Mouse (Mus musculus) thymus, postnatal 0 days (tissue): ENCODE results near the gene Ptpn14. TPM values are rescaled to one million over a fixed set of nuclear protein-coding genes. Genes with fewer than 3 reads are reported as not detected.
A peak's percentile ranks its signal among the peaks of the same experiment; 100 is the strongest.

Experiments
- DNase-seq: peaks from one replicate; pipeline ENCODE4 v3.0.0-alpha.2; 2015; ENCODE audit warnings: low spot score
- polyA plus RNA-seq: library from polyadenylated mRNA; unstranded; fragments of >200 nt; fragmentation: Nextera tagmentation; extraction: Ambion mirVana; gene quantifications from 2 replicates; pipeline ENCODE4 v1.2.1, GENCODE M21; 2015

Gene Ptpn14
- polyA plus RNA-seq, 1 experiment from 2014 or later, result 12.3 TPM

DNA sequence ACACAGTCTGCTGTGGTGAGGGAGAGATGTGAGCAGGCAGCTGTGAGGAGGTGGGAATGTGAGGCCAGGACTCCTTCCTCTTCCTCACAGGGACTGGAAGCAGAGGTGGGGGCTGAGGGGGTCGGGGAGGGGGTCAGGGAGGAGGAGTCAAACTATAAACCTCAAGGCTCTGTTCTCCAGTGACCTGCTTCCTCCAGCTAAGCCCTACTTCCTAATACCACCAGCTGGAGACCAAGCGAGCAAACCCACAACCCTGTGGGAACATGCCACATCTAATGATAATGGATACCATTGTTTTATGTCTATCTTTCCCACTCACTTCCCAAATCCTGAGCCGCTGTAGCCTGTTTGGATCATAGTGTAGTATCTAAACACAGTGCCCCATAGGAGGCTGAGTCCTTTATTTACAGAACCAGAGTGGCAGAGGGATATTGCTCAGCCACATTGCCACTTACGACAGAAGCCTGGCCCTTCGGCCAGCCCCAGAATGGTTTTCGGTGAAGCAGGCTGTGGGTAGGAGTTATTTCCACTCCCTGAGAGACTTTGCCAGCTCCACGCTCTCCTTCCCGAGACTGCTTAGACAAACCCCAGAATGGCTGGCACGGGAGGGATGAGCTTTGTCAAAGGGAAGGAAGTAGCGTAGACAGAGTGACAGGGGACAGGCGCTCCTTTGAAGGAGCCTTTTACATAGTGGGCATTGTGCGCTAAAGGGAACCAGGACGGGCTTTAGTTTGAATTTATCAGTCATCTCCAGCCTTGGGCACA, 78.6 kb downstream of the Ptpn14 start:
- DNase-seq, result no peak

DNA sequence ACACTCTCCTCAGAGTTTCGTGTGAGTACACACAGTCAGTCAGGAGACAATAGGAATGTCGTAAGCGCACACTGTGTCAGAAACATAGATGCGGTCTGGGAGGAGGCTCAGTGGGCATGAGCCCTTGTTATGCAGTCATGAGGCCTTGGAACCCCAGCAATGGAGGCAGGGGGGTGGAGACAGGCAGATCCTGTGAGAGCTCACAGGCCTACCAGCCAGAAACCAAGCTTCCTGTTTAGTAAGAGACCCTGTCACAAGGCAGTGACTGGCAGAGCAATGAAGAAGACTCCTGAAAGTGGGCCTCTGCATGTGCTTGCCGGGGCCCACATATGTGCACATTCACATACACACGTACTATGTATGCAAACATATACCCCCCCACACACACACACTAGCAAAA, 79.9 kb downstream of the Ptpn14 start:
- DNase-seq, result peak; percentile 77

DNA sequence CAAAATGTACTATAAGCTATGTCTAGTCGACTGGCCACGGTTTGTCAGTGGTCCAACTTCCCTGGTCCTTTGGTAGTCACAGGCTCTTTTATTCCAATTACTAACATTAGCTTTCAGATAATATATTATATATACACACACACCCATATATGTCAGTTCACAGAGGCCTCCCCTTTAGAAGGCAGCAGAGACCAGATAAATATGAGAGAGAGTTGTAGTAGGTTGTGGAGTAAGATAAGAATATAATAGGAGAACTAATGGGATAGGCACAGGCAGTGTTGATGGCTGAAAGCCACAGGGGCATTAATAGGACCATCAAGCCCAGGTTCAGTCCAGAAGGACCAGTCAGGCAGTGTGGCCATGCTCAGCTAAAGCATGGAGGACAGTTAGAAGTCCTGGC, 80.4 kb downstream of the Ptpn14 start:
- no peak for DNase-seq

DNA sequence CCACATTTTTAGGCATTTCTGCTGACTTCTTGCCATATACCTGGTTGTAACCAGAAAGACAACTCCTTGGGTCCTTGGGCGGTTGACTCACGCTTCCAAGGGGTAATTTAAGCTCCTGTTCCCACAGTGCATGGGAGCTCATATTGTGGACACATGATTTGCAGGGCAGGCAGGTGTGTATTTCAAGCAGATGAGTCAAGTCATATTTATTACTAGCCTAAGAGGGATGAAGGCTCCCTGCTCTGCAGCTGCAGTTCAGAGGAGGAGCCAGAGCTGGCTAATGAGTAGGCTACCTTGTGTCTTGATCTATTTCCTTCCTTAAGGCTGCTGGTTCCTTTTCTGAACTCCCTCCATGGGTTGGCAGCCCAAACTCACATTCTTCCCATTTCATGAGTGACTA, 83.7 kb downstream of the Ptpn14 start:
- no peak for DNase-seq

DNA sequence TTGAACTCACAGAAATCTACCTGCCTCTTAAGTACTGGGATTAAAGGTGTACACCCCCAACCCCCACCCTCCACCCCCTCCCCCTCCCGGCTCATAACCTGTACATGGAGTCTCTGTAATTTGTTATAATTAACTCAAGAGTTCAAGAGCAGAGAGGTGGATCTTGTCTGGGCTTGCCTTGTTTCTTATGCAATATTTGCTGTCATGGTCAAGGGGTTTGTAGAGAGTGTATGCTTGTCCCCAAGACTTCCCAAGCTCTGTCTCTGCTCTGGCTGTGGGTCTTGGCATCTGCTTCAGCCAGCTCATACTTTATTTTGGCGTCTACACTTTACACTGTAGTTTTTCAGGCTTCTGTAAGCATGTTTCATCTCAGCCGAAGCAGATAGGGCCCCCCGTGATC, 86.3 kb downstream of the Ptpn14 start:
- no peak for DNase-seq

DNA sequence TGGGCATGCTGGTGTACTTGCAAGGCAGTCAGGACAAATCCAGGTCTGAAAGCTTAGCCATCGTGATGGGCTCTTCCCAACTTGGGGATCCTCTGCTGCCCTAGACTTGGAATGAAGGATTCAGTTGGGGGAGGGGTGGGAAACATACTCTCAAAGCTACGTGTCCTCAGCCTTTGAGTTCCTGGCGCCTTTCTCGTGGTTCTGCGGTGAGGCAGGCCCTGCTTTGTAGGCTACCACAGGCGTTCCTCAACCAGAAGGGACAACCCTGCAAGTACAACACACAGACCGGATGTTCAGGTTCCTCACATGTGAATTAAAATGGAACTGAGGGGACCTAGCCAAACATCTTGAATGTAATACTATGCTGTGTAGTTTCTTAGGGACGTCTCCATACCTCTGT, 89.0 kb downstream of the Ptpn14 start:
- peak; percentile 71 for DNase-seq

DNA sequence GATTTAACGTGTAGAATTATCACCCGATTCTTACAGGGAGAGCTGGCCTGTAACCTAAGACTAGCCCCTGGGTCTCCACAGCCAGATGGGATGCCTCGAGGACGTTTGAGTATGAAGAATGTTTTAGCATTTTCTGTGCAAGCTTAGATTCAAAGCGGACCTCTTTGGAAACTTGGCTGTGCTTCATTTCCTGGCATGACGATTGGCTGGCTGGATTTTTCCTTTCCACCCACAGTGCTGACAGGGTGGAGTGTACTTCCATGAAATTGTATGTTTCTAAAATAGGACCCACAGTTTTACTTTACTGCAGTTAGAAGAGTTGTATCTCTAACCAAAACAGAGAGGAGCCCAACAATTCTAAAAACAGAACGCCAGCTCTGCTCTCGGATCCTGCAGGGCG, 89.7 kb downstream of the Ptpn14 start:
- no peak for DNase-seq

DNA sequence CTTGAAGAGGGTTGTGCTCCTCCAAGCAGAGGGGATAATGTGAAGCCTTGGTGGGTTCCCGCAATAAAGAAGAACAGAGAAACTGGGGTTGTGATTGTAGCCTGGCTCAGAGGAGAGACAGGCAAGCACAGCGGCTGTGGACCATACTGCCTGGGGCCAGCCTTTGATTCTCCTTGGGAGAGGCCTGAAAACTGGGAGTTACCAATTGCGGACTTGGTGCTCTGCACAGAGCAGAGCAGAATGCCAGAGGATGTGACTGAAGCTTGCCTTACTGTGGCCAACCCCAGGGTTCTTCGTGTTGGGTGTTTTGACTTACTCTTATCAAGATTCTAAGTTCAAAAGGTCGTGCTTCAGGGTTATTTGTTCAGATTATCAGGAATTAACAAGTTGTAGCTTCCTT, 92.0 kb downstream of the Ptpn14 start:
- DNase-seq, result no peak

DNA sequence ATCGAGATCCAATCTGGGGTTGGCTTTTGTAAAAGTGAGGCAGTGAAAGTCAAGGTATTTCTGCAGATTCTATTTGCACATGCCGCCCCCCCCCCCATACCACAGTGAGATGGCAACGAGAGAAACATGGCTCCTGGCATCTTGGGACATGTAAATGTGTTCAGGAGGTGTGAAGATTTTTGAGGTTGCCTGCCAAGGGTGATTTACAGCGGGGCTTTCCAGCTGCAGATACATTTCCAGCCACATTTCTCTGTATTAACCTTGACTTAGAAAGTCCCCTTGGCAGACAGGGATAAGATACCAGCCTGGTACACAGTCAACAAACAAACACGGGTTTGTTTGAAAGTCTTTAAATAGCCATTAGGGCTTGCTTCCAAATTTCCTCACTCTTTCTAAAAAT, 96.4 kb downstream of the Ptpn14 start:
- DNase-seq, result no peak

DNA sequence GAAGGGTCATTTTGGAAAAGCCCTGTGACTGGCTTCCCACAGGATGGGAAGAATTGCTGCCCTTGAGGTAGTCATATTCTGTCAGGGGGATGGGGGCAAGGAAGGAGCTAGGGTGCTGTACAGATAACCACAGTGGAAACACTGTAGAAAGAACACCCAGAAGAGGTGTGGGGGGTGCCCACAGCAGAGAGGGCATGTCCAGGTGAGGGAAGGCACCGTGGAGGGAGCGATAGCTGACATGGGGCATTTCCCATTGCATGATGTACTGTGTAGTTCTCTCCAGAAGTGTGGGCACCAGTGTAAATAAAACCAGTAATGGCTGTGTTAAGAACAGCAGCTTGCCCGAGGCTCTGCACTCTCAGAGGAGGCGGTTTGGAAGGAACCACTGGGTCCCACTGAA, 102.3 kb downstream of the Ptpn14 start:
- DNase-seq, result no peak

DNA sequence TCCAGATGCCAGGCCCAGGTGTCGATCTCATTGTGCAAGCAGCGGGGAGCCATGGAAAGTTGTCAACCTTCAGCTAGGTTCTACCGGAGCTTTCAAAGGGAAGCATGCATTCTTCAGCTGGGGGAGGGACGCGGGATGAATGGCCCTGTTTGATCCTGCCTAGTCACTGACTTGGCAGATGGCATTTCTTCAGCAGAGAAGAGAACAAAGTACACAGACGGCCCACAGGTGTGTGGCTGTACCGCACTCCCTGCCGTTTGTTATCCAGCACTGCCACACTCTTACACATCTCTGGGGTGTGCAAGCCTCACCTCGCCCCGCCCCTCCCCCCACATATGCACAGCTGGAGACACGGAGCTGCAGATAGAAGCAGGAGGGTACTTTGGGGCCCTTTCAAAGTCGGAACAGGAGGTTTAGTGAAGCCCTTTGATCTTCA, 102.7 kb downstream of the Ptpn14 start:
- peak; percentile 97 for DNase-seq

DNA sequence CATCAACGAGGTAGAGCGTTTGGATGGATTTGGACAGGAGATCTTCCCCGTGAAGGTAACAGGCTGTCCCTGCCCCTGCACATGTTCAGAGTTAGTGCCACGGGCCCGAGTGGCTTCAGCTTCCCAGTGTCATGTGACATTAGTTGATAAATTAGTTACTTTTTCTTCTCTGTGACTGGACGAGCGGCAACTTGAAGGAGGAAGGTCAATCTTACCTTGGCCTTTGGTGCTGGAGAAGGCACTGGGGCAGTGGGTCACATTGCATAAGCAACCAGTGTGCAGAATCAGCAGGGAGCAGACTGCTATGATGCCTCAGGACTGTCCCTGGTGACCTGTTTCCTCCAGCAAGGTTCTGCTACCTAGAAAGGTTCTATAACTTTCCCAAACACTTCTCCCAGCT, 105.3 kb downstream of the Ptpn14 start:
- DNase-seq, result no peak

DNA sequence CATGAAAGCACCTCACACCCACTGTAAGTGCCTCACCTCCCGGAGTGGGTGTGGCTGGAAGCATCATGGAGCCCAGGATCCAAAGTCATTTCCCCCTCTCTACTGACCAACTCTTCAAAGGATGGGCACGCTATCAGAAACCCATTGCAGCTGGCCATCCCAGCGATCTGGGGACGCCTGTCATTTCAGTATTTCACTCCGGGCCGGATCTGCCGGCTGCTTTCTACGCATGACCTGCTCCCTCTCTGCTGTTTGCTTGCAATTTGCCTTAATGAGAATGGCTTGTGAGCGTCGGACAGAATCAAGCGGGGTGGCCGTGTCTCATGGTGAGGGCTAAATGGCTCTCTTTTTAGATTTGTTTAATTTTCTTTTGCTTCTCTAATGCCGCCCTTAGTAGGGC, 106.1 kb downstream of the Ptpn14 start:
- no peak for DNase-seq

DNA sequence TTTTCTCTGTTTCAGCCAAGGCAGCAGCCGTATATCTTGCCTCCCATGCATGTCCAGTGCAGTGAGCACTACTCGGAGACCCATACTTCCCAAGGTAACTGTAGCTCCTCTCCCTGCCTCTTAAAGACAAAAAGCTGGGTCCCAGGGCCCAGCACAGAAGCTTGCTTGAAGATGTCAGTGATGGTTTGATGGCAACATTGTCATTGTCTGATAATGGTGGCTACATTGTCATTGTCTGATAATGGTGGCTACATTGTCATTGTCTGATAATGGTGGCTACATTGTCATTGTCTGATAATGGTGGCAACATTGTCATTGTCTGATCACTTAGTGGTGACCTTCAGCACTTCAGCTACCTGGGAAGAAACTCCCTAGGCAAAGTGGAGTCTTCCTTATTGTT, 118.3 kb downstream of the Ptpn14 start:
- no peak for DNase-seq

DNA sequence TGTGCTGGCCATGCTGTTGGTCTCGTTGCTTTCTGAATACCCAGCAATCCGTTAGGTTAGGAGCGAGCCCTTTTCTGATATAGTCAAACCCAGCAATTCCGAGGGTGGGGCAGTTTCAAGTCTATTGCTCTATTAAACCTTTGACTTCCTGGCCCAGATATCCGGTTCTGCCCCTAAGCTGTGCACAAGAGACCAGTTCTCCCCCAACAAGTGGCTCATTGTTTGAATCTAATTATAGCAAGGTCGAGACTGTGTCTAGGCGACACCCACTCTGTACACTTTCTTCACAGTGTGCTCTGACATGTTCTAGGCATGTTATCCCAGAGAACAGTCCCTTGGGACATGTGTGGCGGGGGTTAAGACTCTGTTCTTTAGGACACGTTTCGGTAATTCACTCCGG, 121.5 kb downstream of the Ptpn14 start:
- no peak for DNase-seq

DNA sequence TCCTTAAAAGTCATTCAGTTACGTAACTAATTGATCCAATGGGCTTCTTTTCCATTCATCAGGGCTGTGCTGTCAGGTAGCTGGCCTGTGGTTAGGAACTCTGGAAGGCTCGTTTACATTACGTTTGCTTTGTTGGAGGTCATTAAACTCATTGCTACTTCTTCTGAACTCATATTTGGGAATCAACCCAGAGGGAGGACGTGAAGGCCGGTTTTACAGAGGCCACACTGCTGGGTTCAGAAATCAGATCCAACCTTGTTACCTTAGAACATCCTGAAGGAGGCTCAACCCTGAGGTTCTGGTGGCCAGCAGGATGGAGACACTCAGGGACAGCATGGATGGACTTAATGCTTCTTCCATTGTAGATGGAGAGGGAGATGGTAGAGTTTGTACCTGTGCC, 124.0 kb downstream of the Ptpn14 start:
- DNase-seq, result no peak

DNA sequence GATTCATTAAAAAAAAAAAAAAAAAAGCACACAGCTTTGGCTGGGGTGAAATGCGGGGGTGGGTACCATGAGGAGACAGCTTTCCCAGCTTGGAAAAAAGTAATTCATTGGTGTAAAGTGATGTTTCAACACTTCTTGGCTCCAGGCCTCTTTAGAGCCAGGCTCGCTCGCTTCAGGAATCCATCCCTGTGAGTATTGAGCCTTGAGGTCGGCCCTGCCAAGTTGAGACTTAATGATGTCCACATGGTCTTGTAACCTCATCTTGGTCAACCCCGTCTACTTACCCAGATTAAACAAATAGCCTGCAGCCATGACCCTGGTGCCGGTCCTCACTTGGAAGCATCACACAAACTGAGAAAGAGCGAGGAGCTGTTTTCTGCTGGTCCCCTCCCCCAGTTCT, 124.4 kb downstream of the Ptpn14 start:
- DNase-seq, result no peak

DNA sequence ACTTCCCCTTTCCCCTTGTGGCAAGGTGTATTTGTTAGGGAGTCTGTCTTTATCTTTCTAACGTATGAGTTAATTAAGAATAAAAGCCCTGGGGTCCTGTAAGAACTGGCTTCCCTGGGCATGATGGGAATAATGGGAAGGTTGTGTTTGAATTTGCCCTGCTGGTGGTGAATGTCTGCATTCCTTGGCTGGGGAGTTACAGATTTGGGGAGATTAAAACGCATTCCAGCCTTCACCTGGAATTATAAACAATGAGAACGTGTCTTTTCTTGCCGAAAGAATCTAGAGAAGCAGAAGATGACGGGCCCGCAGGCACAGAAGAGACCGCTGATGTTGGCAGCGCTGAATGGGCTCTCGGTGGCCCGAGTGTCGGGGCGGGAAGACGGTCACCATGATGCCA, 126.6 kb downstream of the Ptpn14 start:
- no peak for DNase-seq

DNA sequence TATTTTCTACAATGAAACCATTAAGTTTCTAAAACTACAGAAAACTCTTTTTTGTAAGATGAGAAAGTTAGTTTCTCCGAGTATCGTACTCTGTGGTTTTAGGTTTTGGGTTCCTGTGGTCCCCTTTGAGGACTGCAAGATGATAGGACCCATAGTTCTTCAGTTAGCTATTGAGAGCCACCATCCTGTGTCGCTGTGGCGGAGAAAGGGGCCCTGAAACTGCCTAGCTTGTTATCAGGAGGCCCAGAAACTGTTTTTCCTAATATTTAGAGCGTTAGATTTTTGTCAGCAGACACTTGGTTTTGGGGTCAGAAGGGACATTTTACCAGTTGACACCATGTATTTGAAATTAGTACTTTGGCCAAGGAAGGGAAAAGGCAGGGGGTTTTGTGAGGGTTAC, 127.7 kb downstream of the Ptpn14 start:
- peak; percentile 63 for DNase-seq

DNA sequence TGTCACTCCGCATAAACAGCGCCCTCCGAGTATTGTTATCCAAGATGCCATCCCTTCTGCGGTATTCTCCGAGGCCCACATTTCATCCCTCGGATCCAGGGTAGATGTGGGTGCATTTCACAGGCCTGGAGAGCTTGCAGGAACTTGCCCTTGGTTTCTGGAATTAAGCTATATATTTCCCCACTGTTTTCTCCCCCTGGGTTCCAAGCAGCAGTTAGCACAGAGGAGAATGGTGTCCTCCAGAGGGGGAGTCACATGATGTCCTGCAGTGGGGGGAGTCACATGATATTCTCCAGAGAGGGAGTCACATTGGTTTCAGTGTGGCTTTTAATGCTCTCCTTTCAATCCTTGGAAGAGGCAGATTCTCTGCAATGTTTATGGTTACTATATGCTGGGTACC, 130.3 kb downstream of the Ptpn14 start:
- no peak for DNase-seq

DNA sequence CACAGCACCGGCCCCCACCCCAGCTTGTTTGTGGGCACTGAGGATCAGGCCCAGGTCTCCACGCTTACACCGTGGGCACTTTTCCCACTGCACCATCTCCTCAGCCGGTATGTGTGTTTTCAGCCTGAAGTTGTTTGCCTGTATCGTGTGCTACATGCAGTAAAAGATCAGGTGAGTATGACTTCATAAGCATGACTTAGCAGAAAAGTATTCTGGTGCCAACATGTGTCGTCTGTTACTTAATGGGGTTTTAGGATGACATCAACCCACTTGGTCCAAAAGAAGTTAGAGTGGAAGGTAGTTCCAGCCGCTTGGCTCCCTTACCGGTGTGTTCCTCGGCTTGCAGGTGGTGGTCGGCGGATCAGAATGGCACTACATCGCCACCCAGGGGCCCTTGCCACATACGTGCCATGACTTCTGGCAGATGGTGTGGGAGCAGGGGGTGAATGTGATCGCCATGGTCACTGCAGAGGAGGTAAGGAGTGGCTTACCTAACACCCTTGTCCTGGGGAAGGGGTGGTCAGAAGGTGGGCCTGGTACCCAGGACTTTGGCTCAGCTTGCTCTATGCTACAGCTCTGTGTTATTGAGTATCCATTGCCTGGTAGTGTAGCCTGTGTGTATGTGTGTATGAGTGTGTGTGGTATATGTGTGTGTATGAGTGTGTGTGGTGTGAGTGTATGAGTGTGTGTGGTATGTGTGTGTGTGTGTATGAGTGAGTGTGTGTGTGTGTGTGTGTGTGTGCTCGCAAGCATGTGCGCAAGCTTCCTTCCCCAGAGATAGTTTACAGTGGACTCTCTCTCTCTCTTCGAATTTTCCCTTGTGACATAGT, 132.3 kb downstream of the Ptpn14 start:
- DNase-seq, result peak; percentile 42

DNA sequence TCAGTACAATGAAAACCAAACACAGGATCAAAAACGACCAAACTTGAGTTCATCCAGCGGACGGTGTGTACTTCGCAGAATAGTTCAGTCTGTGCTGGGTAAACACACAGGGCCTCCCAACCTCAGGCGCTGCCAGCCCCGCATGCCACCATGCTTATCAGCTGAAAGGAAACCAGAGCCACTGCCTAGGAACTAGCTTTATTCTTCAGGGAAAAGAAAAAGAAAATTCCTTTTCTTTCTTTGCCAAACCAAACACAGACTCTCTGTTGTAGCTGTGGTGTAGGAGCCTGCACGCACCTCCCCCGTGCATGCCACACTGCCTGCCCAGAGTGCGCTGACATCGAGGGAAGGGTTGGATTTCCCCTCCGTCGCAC, 132.9 kb downstream of the Ptpn14 start:
- no peak for DNase-seq

DNA sequence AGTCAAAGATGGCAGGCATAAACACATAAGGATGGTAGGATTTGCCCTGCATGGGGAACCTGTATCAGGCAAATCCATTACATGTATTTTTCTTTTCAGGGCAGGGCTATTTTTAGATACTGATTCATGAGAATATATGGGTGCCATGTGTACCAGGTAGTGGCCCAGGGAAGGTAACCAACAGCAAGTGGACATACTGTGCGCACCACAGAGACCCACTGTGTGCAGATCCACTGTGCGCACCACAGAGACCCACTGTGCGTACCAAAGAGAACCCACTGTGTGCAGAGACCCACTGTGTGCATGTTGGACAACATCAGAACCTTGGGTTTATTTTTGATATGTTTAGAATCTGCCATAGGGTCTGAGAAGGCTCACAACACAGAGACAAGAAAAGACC, 135.7 kb downstream of the Ptpn14 start:
- no peak for DNase-seq
